Mouse (Mus musculus): Measurements from ENCODE around the gene Gm20075. TPM values are rescaled to one million over a fixed set of nuclear protein-coding genes. Genes with fewer than 3 reads are reported as not detected.
"Not testable (repeated sequence)": the region's sequence is repeated elsewhere in the genome, so short reads cannot be mapped to it uniquely, and the experiment has no call there.

The Gm20075 gene
- 2.5 and 2.9 TPM in 2 replicates for total RNA-seq (2012; rRNA removed)
- total RNA-seq (2014; rRNA removed) = 13.2 and 14.1 TPM in 2 replicates
- 6.5 and 7.6 TPM in 2 replicates for polyA plus RNA-seq (2012; ENCODE audit: insufficient read length, low read depth)

- H3K9me3 ChIP-seq (replicated peaks; ENCODE audit: low read length); DNase-seq (ENCODE audit: extremely low read depth); H3K27ac ChIP-seq (ENCODE audit: insufficient read depth, low read depth); H3K4me1 ChIP-seq (ENCODE audit: control insufficient read depth in 1 of 2, insufficient read depth in 2 of 2); H3K79me2 ChIP-seq (replicated peaks; ENCODE audit: control insufficient read depth, extremely low read depth, insufficient read depth, poor library complexity, severe bottlenecking); in situ Hi-C loops (cut with MboI; ENCODE audit: low pct_ligation_motif_present, low pct_unique_long_range_greater_than_20kb, low sequenced_read_pairs); H3K9ac ChIP-seq (ENCODE audit: insufficient read depth, low read depth); H3K4me3 ChIP-seq (replicated peaks in 1 of 3; ENCODE audit: low read depth in 2 of 3, low read length in 2 of 3, poor library complexity in 1 of 3); dilution Hi-C loops (cut with MboI; ENCODE audit: extremely low pct_ligation_motif_present, extremely low pct_unique_long_range_greater_than_20kb, low sequenced_read_pairs); H3K4me2 ChIP-seq (ENCODE audit: insufficient read depth, low read depth, poor library complexity, severe bottlenecking); H3K36me3 ChIP-seq (replicated peaks in 1 of 2; ENCODE audit: control insufficient read depth in 1 of 2, insufficient read depth in 1 of 2, low read length in 1 of 2); H3K27me3 ChIP-seq (replicated peaks): not testable (repeated sequence)
Measured at GRCm38 (mm10) chr13:96081276-96081675, at the start of gene Gm20075. Gene Gm20075, minus strand, starts transcription at chr13:96081376.

- Histone ChIP-seq H3K27ac (ENCODE audit: insufficient read depth, low read depth) (no peak overlapping the region), H3K79me2 (replicated peaks; ENCODE audit: control insufficient read depth, extremely low read depth, insufficient read depth, poor library complexity, severe bottlenecking) (no peaks in the 10 kb centered on the region), H3K4me1 (ENCODE audit: control insufficient read depth in 1 of 2, insufficient read depth in 2 of 2) (peaks cover 0 to 13% of the 10 kb centered on the region in 2 experiments), H3K9me3 (replicated peaks; ENCODE audit: low read length) (peaks cover 9% of the 10 kb centered on the region), H3K9ac (ENCODE audit: insufficient read depth, low read depth) (no peak overlapping the region), H3K27me3 (replicated peaks) (no peaks in the 10 kb centered on the region), H3K36me3 (replicated peaks in 1 of 2; ENCODE audit: control insufficient read depth in 1 of 2, insufficient read depth in 1 of 2, low read length in 1 of 2) (no peaks in the 10 kb centered on the region), H3K4me2 (ENCODE audit: insufficient read depth, low read depth, poor library complexity, severe bottlenecking) (no peak overlapping the region), H3K4me3 (replicated peaks in 1 of 3; ENCODE audit: low read depth in 2 of 3, low read length in 2 of 3, poor library complexity in 1 of 3) (no peak overlapping the region)
- in situ Hi-C loops (cut with MboI; ENCODE audit: low pct_ligation_motif_present, low pct_unique_long_range_greater_than_20kb, low sequenced_read_pairs) (no loop called here), dilution Hi-C loops (cut with MboI; ENCODE audit: extremely low pct_ligation_motif_present, extremely low pct_unique_long_range_greater_than_20kb, low sequenced_read_pairs) (no loop called here)
- no peak for TF ChIP-seq POLR2A (IDR thresholded peaks at IDR 0.05; ENCODE audit: low read depth, low read length)
- no peak for TF ChIP-seq SMC3 (IDR thresholded peaks at IDR 0.05; ENCODE audit: low read depth, low read length)
- TF ChIP-seq PAX5 (IDR thresholded peaks at IDR 0.05; ENCODE audit: low read length) = no peak
- TF ChIP-seq EP300 (IDR thresholded peaks at IDR 0.05; ENCODE audit: low read length) = no peak
- no peak for TF ChIP-seq UBTF (IDR thresholded peaks at IDR 0.05; ENCODE audit: low read depth, low read length)
- no peak for TF ChIP-seq MEF2A (IDR thresholded peaks at IDR 0.05; ENCODE audit: borderline replicate concordance, low read depth, low read length)
- TF ChIP-seq ZMIZ1 (IDR thresholded peaks at IDR 0.05; ENCODE audit: low read depth, low read length) = no peak
- TF ChIP-seq CHD1 (IDR thresholded peaks at IDR 0.05; ENCODE audit: low read depth, low read length) = no peak
- TF ChIP-seq MXI1 (IDR thresholded peaks at IDR 0.05; ENCODE audit: low read depth, low read length) = no peak
- no peak for TF ChIP-seq ZNF384 (IDR thresholded peaks at IDR 0.05; ENCODE audit: low read depth, low read length)
- no peak for DNase-seq (ENCODE audit: extremely low read depth)
Measured at GRCm38 (mm10) chr13:96129081-96129480, 47.9 kb upstream of the Gm20075 start.

- H3K4me1 ChIP-seq (ENCODE audit: control insufficient read depth in 1 of 2, insufficient read depth in 2 of 2) = peaks cover 0 to 13% of the 10 kb centered on the region in 2 experiments
- TF ChIP-seq NRF1 (IDR thresholded peaks at IDR 0.05; ENCODE audit: low read depth, low read length) (no peak), BHLHE40 (IDR thresholded peaks at IDR 0.05; ENCODE audit: low read depth, low read length) (no peak), RCOR1 (conservative IDR thresholded peaks at IDR 0.05; ENCODE audit: low read depth, low read length) (no peak), ZNF384 (IDR thresholded peaks at IDR 0.05; ENCODE audit: low read depth, low read length) (no peak), CHD1 (IDR thresholded peaks at IDR 0.05; ENCODE audit: low read depth, low read length) (no peak), CHD2 (IDR thresholded peaks at IDR 0.05; ENCODE audit: low read length) (no peak), POLR2AphosphoS2 (IDR thresholded peaks at IDR 0.05; ENCODE audit: low read depth, low read length) (no peak), PAX5 (IDR thresholded peaks at IDR 0.05; ENCODE audit: low read length) (no peak), MAFK (IDR thresholded peaks at IDR 0.05; ENCODE audit: insufficient replicate concordance, low read length) (no peak)
- dilution Hi-C loops (cut with MboI; ENCODE audit: extremely low pct_ligation_motif_present, extremely low pct_unique_long_range_greater_than_20kb, low sequenced_read_pairs) (no loop called here), in situ Hi-C loops (cut with MboI; ENCODE audit: low pct_ligation_motif_present, low pct_unique_long_range_greater_than_20kb, low sequenced_read_pairs) (no loop called here)
- H3K36me3 ChIP-seq (replicated peaks in 1 of 2; ENCODE audit: control insufficient read depth in 1 of 2, insufficient read depth in 1 of 2, low read length in 1 of 2) = no peaks in the 10 kb centered on the region
- no peak for DNase-seq (ENCODE audit: extremely low read depth)
- H3K9me3 ChIP-seq (replicated peaks; ENCODE audit: low read length) = no peaks in the 10 kb centered on the region
- H3K79me2 ChIP-seq (replicated peaks; ENCODE audit: control insufficient read depth, extremely low read depth, insufficient read depth, poor library complexity, severe bottlenecking) = no peaks in the 10 kb centered on the region
- H3K27me3 ChIP-seq (replicated peaks) = no peaks in the 10 kb centered on the region
- no peak overlapping the region for H3K4me3 ChIP-seq (replicated peaks in 1 of 3; ENCODE audit: low read depth in 2 of 3, low read length in 2 of 3, poor library complexity in 1 of 3)
- no peak overlapping the region for H3K9ac ChIP-seq (ENCODE audit: insufficient read depth, low read depth)
- 0 out of 2 replicates have a peak overlapping the region, but pooled peaks have one; percentile 1 for H3K4me2 ChIP-seq (ENCODE audit: insufficient read depth, low read depth, poor library complexity, severe bottlenecking)
- H3K27ac ChIP-seq (ENCODE audit: insufficient read depth, low read depth) = no peak overlapping the region
Measured at GRCm38 (mm10) chr13:96126669-96127068, 45.5 kb upstream of the Gm20075 start.

Measured in CH12.LX (cell line).